Comparison of ENCODE assay signal across 21 mouse cellular contexts in the genomic region with DNA sequence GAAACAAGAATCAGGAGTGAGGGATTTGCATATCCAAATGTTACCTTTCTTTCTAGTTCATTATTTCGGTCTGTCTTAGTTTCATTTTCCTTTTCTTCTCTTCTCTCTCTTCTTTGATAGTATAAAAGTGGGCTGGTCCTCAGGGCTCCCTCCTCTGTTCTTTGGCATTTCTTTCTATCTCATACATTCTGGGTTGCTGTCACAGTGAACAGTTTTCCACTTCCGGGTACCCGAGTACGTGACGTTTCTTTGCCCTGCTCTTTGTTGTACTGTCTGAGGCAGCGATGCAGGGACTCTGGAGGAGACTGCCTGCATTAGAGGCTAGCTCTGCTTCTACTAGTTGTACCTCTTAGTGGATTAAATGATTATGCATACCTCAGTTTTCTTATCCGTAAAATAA. TPM values are rescaled to one million over a fixed set of nuclear protein-coding genes. Genes with fewer than 3 reads are reported as not detected.
DNase-seq lines count a peak whose midpoint lies in the region; ATAC-seq and TF ChIP-seq lines count a peak whose summit lies in the region.
"Had no signal": no experiment of that assay in that cellular context is flagged by ENCODE, and none has a peak within 500 bp of the region (broad histone marks: within the 10 kb centered on the region; RNA-seq: fewer than 3 reads in every experiment).

No protein-coding gene starts in this region.

- no peaks in the 10 kb centered on the region for H3K9me3 ChIP-seq in liver, embryonic 12.5 days (replicated peaks)
- no peaks in the 10 kb centered on the region for H3K9me3 ChIP-seq in lung, postnatal 0 days (ENCODE audit: low read length)
- H3K9me3 ChIP-seq in CH12.LX (replicated peaks; ENCODE audit: low read length), result no peaks in the 10 kb centered on the region
- H3K9me3 ChIP-seq: embryonic facial prominence, embryonic 10.5 days; embryonic facial prominence, embryonic 12.5 days; forebrain, embryonic 13.5 days; forebrain, embryonic 15.5 days had no signal

- no peak overlapping the region for H3K4me3 ChIP-seq in liver, adult 2 months (ENCODE audit: insufficient read depth, low read depth, low read length)
- no peak overlapping the region for H3K4me3 ChIP-seq in liver, embryonic 12.5 days
- H3K4me3 ChIP-seq in lung, postnatal 0 days (ENCODE audit: low read depth, low read length), result no peak overlapping the region
- H3K4me3 ChIP-seq in lung, adult 2 months (replicated peaks; ENCODE audit: extremely low read depth, low read depth, low read length), result no peak overlapping the region
- peak overlapping the region in 2 of 3 experiments; percentile 28 to 39 for H3K4me3 ChIP-seq in CH12.LX (replicated peaks in 1 of 3; ENCODE audit: low read depth in 2 of 3, low read length in 2 of 3, poor library complexity in 1 of 3)
- H3K4me3 ChIP-seq: embryonic facial prominence, embryonic 10.5 days; embryonic facial prominence, embryonic 12.5 days; forebrain, embryonic 13.5 days; forebrain, embryonic 15.5 days had no signal

- no peaks in the 10 kb centered on the region for H3K27me3 ChIP-seq in liver, adult 2 months (ENCODE audit: control insufficient read depth, insufficient read depth, low read length)
- H3K27me3 ChIP-seq in liver, embryonic 12.5 days (replicated peaks), result no peaks in the 10 kb centered on the region
- H3K27me3 ChIP-seq in lung, postnatal 0 days (replicated peaks; ENCODE audit: insufficient read depth, low read length), result no peaks in the 10 kb centered on the region
- no peaks in the 10 kb centered on the region for H3K27me3 ChIP-seq in CH12.LX (replicated peaks)
- H3K27me3 ChIP-seq: embryonic facial prominence, embryonic 12.5 days; forebrain, embryonic 13.5 days; forebrain, embryonic 15.5 days had no signal

- TF ChIP-seq RAD21 in CH12.LX (IDR thresholded peaks at IDR 0.05; ENCODE audit: low read depth, low read length), result no peak

- TF ChIP-seq CTCF in liver, adult 2 months (IDR thresholded peaks at IDR 0.05; ENCODE audit: low read depth, low read length), result no peak
- no peak for TF ChIP-seq CTCF in lung, postnatal 0 days (IDR thresholded peaks at IDR 0.05)
- TF ChIP-seq CTCF in lung, adult 2 months (IDR thresholded peaks at IDR 0.05; ENCODE audit: insufficient read depth, low read length), result no peak
- no peak for TF ChIP-seq CTCF in CH12.LX (conservative IDR thresholded peaks at IDR 0.05 in 1 of 2, IDR thresholded peaks at IDR 0.05 in 1 of 2; ENCODE audit: low read depth in 2 of 2, low read length in 2 of 2)

- peaks cover 34% of the 10 kb centered on the region for H3K36me3 ChIP-seq in liver, adult 2 months (ENCODE audit: control insufficient read depth, insufficient read depth, low read length)
- peaks cover 96% of the 10 kb centered on the region for H3K36me3 ChIP-seq in liver, embryonic 12.5 days
- peaks cover 15% of the 10 kb centered on the region; the same call in 1 of the 2 replicates for H3K36me3 ChIP-seq in lung, postnatal 0 days (ENCODE audit: insufficient read depth, low read length)
- peaks cover 55 to 90% of the 10 kb centered on the region in 2 experiments for H3K36me3 ChIP-seq in CH12.LX (replicated peaks in 1 of 2; ENCODE audit: control insufficient read depth in 1 of 2, insufficient read depth in 1 of 2, low read length in 1 of 2)

- H3K79me2 ChIP-seq in liver, adult 2 months (ENCODE audit: control insufficient read depth, insufficient read depth, low read length), result no peaks in the 10 kb centered on the region
- H3K79me2 ChIP-seq in CH12.LX (replicated peaks; ENCODE audit: control insufficient read depth, extremely low read depth, insufficient read depth, poor library complexity, severe bottlenecking), result no peaks in the 10 kb centered on the region; the same call in 1 of the 2 replicates

- WGBS in liver, adult 2 months, result 52% methylated on average over 7 of the region's 7 CpGs
- 85% methylated on average over 7 of the region's 7 CpGs for WGBS in liver, embryonic 12.5 days (ENCODE audit: insufficient replicate concordance)
- 88% methylated on average over 7 of the region's 7 CpGs for WGBS in lung, postnatal 0 days
- 81% methylated on average over 7 of the region's 7 CpGs for WGBS in lung, adult 2 months

- TF ChIP-seq POLR2A in liver, adult 2 months (IDR thresholded peaks at IDR 0.05; ENCODE audit: extremely low read depth, insufficient read depth, low read length), result no peak
- TF ChIP-seq POLR2A in lung, adult 2 months (IDR thresholded peaks at IDR 0.05; ENCODE audit: borderline replicate concordance, extremely low read depth, low read depth, low read length), result no peak
- TF ChIP-seq POLR2A in CH12.LX (IDR thresholded peaks at IDR 0.05; ENCODE audit: low read depth, low read length), result no peak

- no peak overlapping the region for H3K9ac ChIP-seq in liver, adult 2 months (ENCODE audit: low read depth, low read length)
- H3K9ac ChIP-seq in liver, embryonic 12.5 days, result no peak overlapping the region
- no peak overlapping the region for H3K9ac ChIP-seq in lung, postnatal 0 days (replicated peaks; ENCODE audit: low read depth)
- H3K9ac ChIP-seq in CH12.LX (ENCODE audit: insufficient read depth, low read depth), result no peak overlapping the region
- H3K9ac ChIP-seq: embryonic facial prominence, embryonic 12.5 days; forebrain, embryonic 13.5 days; forebrain, embryonic 15.5 days; forebrain, postnatal 0 days had no signal

- in situ Hi-C loops in CH12.LX (cut with MboI; ENCODE audit: low pct_ligation_motif_present, low pct_unique_long_range_greater_than_20kb, low sequenced_read_pairs), result no loop called here

- H3K4me2 ChIP-seq in liver, embryonic 12.5 days, result no peak overlapping the region
- H3K4me2 ChIP-seq in lung, postnatal 0 days (replicated peaks; ENCODE audit: low read depth, low read length), result no peak overlapping the region
- H3K4me2 ChIP-seq in CH12.LX (ENCODE audit: insufficient read depth, low read depth, poor library complexity, severe bottlenecking), result peak overlapping the region; percentile 68
- H3K4me2 ChIP-seq: embryonic facial prominence, embryonic 12.5 days; forebrain, embryonic 13.5 days; forebrain, embryonic 15.5 days had no signal

- dilution Hi-C loops in CH12.LX (cut with MboI; ENCODE audit: extremely low pct_ligation_motif_present, extremely low pct_unique_long_range_greater_than_20kb, low sequenced_read_pairs), result no loop called here

- H3K4me1 ChIP-seq in liver, adult 2 months (ENCODE audit: control insufficient read depth, insufficient read depth, low read length), result peaks cover 31% of the 10 kb centered on the region
- no peaks in the 10 kb centered on the region for H3K4me1 ChIP-seq in liver, embryonic 12.5 days
- H3K4me1 ChIP-seq in lung, postnatal 0 days (ENCODE audit: insufficient read depth, low read depth, low read length), result no peaks in the 10 kb centered on the region
- H3K4me1 ChIP-seq in lung, adult 2 months (ENCODE audit: control insufficient read depth, insufficient read depth, low read length), result peaks cover 3% of the 10 kb centered on the region; the same call in 1 of the 2 replicates
- H3K4me1 ChIP-seq in CH12.LX (ENCODE audit: control insufficient read depth in 1 of 2, insufficient read depth in 2 of 2), result peaks cover 2 to 17% of the 10 kb centered on the region in 2 experiments
- H3K4me1 ChIP-seq: embryonic facial prominence, embryonic 10.5 days; embryonic facial prominence, embryonic 12.5 days; forebrain, embryonic 15.5 days had no signal

- no peak for ATAC-seq in liver, embryonic 12.5 days
- ATAC-seq in lung, postnatal 0 days, result no peak
- ATAC-seq: CD4-positive, CD25-positive, alpha-beta regulatory T cell, adult 4 months; forebrain, embryonic 13.5 days; forebrain, embryonic 15.5 days; forebrain, postnatal 0 days had no signal

- no peak for TF ChIP-seq EP300 in lung, postnatal 0 days (IDR thresholded peaks at IDR 0.05)
- no peak for TF ChIP-seq EP300 in CH12.LX (IDR thresholded peaks at IDR 0.05; ENCODE audit: low read length)

- peak; percentile 23 for DNase-seq in liver, adult 2 months (ENCODE audit: extremely low read depth, low read depth, low spot score)
- no peak for DNase-seq in lung, postnatal 0 days (ENCODE audit: low spot score)
- DNase-seq in lung, adult 2 months, result no peak
- DNase-seq in CH12.LX (ENCODE audit: extremely low read depth), result peak; percentile 21
- no peak for DNase-seq in urinary bladder, postnatal 10 days (ENCODE audit: low spot score)
- no peak for DNase-seq in natural killer cell, adult 2 months (ENCODE audit: low spot score in 2 of 2)
- DNase-seq: adrenal gland, adult 2 months; adrenal gland, postnatal 10 days; adrenal gland, postnatal 25 days; cerebellum, adult 11 months; cerebellum, adult 18-20 months; cerebellum, adult 8-10 months; cerebellum, adult 9-11 months; cerebellum, postnatal 25 days; forebrain, postnatal 0 days had no signal

- peak overlapping the region; percentile 55 for H3K27ac ChIP-seq in liver, adult 2 months (replicated peaks; ENCODE audit: insufficient read depth, low read depth, low read length)
- no peak overlapping the region for H3K27ac ChIP-seq in liver, embryonic 12.5 days
- H3K27ac ChIP-seq in lung, postnatal 0 days (ENCODE audit: low read length), result 0 out of 2 replicates have a peak overlapping the region, but pooled peaks have one; percentile 1
- no peak overlapping the region for H3K27ac ChIP-seq in CH12.LX (ENCODE audit: insufficient read depth, low read depth)
- H3K27ac ChIP-seq: embryonic facial prominence, embryonic 10.5 days; embryonic facial prominence, embryonic 12.5 days; forebrain, embryonic 13.5 days; forebrain, embryonic 15.5 days had no signal

TF ChIP-seq in CH12.LX, 34 proteins besides CTCF, POLR2A, EP300 and RAD21:
- TF ChIP-seq TBP (conservative IDR thresholded peaks at IDR 0.05; ENCODE audit: low read depth, low read length), result no peak
- TF ChIP-seq ELF1 (IDR thresholded peaks at IDR 0.05; ENCODE audit: low read depth, low read length), result peak; percentile 87

RNA-seq across cellular contexts. Expression of a gene that starts 11.8 kb away (rescaled TPM):
- 5.0 and 6.0 TPM in 2 replicates for total RNA-seq in liver, adult 2 months (2014; rRNA removed)
- 13.4 and 20.2 TPM in 2 replicates for polyA plus RNA-seq in liver, adult 2 months (2012; rRNA removed)
- 23.4 and 24.3 TPM in 2 replicates for polyA plus RNA-seq in liver, embryonic 12.5 days (2016; fragmentation: Nextera tagmentation; extraction: Ambion mirVana)
- 18.0 and 19.3 TPM in 2 replicates for polyA plus RNA-seq in lung, postnatal 0 days (2015; fragmentation: Nextera tagmentation; extraction: Ambion mirVana)
- 23.2 and 30.2 TPM in 2 replicates for polyA plus RNA-seq in lung, adult 2 months (2012; rRNA removed)
- total RNA-seq in CH12.LX (2012; rRNA removed) (21.2 and 25.1 TPM in 2 replicates), CH12.LX (2014; rRNA removed) (19.8 and 21.3 TPM in 2 replicates)
- polyA plus RNA-seq in CH12.LX (2012; ENCODE audit: insufficient read length, low read depth), result 31.3 and 31.5 TPM in 2 replicates

RNA-seq across cellular contexts. Expression of a gene that starts 12.1 kb away (rescaled TPM):
- total RNA-seq in liver, adult 2 months (2014; rRNA removed), result 3.8 and 5.3 TPM in 2 replicates
- 4.7 TPM in 2 replicates for polyA plus RNA-seq in liver, adult 2 months (2012; rRNA removed)
- 44.0 and 48.0 TPM in 2 replicates for polyA plus RNA-seq in liver, embryonic 12.5 days (2016; fragmentation: Nextera tagmentation; extraction: Ambion mirVana)
- 43.4 and 50.4 TPM in 2 replicates for polyA plus RNA-seq in lung, postnatal 0 days (2015; fragmentation: Nextera tagmentation; extraction: Ambion mirVana)
- polyA plus RNA-seq in lung, adult 2 months (2012; rRNA removed), result 15.8 and 20.8 TPM in 2 replicates
- total RNA-seq in CH12.LX (2012; rRNA removed), result 6.6 and 7.1 TPM in 2 replicates
- 23.2 and 24.2 TPM in 2 replicates for total RNA-seq in CH12.LX (2014; rRNA removed)
- polyA plus RNA-seq in CH12.LX (2012; ENCODE audit: insufficient read length, low read depth), result 16.8 and 20.8 TPM in 2 replicates

Comparison
In these comparisons a context has a peak if more than half of its experiments do, and no peak if none do; other contexts are left out.
1. H3K27ac ChIP-seq: peak in liver, adult 2 months (single experiment) and lung, postnatal 0 days (single experiment); none in liver, embryonic 12.5 days (single experiment) and CH12.LX (single experiment).
2. DNase-seq: peak in liver, adult 2 months (single experiment) and CH12.LX (single experiment); none in lung, postnatal 0 days (single experiment), lung, adult 2 months (single experiment), urinary bladder, postnatal 10 days (single experiment) and natural killer cell, adult 2 months (0 of 2).
3. H3K4me3 ChIP-seq: peak in CH12.LX (2 of 3); none in liver, adult 2 months (single experiment), liver, embryonic 12.5 days (single experiment), lung, postnatal 0 days (single experiment) and lung, adult 2 months (single experiment).